Mouse (Mus musculus): ENCODE data around the gene Plcl1.

- TF ChIP-seq POLR2A (IDR thresholded peaks at IDR 0.05; ENCODE audit: borderline replicate concordance, low read depth, low read length), result no peak
- TF ChIP-seq CTCF (IDR thresholded peaks at IDR 0.05; ENCODE audit: low read depth, low read length), result no peak
Measured at GRCm38 (mm10) chr1:55525748-55526147, 120.0 kb downstream of the Plcl1 start.
